Mouse (Mus musculus): Measurements from ENCODE around the gene Rlbp1. TPM values are rescaled to one million over a fixed set of nuclear protein-coding genes. Genes with fewer than 3 reads are reported as not detected.

The Rlbp1 gene
- polyA plus RNA-seq, 1 experiment = not detected

- Histone ChIP-seq H3ac (ENCODE audit: control insufficient read depth, insufficient read length) (no peak overlapping the region), H3K27me3 (ENCODE audit: control insufficient read depth, insufficient read depth, insufficient read length) (no peaks in the 10 kb centered on the region), H3K4me2 (ENCODE audit: low read depth) (no peak overlapping the region), H3K36me3 (ENCODE audit: control insufficient read depth, insufficient read depth) (peaks cover 12% of the 10 kb centered on the region), H3K79me2 (ENCODE audit: control insufficient read depth, insufficient read depth) (no peaks in the 10 kb centered on the region), H3K4me3 (no peak overlapping the region)
- no peak for TF ChIP-seq REST (IDR thresholded peaks at IDR 0.05; ENCODE audit: insufficient read depth, insufficient read length)
- TF ChIP-seq E2F4 (IDR thresholded peaks at IDR 0.05; ENCODE audit: insufficient read depth) = no peak
- TF ChIP-seq MYOD1 (IDR thresholded peaks at IDR 0.05; ENCODE audit: control insufficient read depth in 1 of 3, insufficient read length in 2 of 3, low read depth in 2 of 3) = no peak
- TF ChIP-seq TCF12 (IDR thresholded peaks at IDR 0.05; ENCODE audit: insufficient read depth, poor library complexity, severe bottlenecking) = no peak
- TF ChIP-seq CEBPB (IDR thresholded peaks at IDR 0.05; ENCODE audit: insufficient read depth, poor library complexity, severe bottlenecking) = no peak
- no peak for TF ChIP-seq POLR2AphosphoS2 (IDR thresholded peaks at IDR 0.05; ENCODE audit: insufficient read length, low read depth)
- no peak for TF ChIP-seq POLR2A (IDR thresholded peaks at IDR 0.05; ENCODE audit: insufficient read length, low read depth)
- TF ChIP-seq MAX (IDR thresholded peaks at IDR 0.05; ENCODE audit: low read depth) = no peak
- TF ChIP-seq SRF (IDR thresholded peaks at IDR 0.05; ENCODE audit: control insufficient read depth, insufficient read length, low read depth) = no peak
- no peak for TF ChIP-seq USF1 (IDR thresholded peaks at IDR 0.05; ENCODE audit: low read depth)
- no peak for TF ChIP-seq TCF3 (IDR thresholded peaks at IDR 0.05; ENCODE audit: insufficient read length, low read depth)
- no peak for TF ChIP-seq MYOG (IDR thresholded peaks at IDR 0.05; ENCODE audit: control insufficient read depth in 1 of 3, insufficient read depth in 1 of 3, insufficient read length in 2 of 3, low read depth in 2 of 3)
Measured at GRCm38 (mm10) chr7:79358350-79359182, 28.3 kb downstream of the Rlbp1 start.

- Histone ChIP-seq H3K27me3 (ENCODE audit: control insufficient read depth, insufficient read depth, insufficient read length) (no peaks in the 10 kb centered on the region), H3ac (ENCODE audit: control insufficient read depth, insufficient read length) (no peak overlapping the region), H3K79me2 (ENCODE audit: control insufficient read depth, insufficient read depth) (no peaks in the 10 kb centered on the region), H3K4me2 (ENCODE audit: low read depth) (no peak overlapping the region), H3K36me3 (ENCODE audit: control insufficient read depth, insufficient read depth) (peaks cover 10% of the 10 kb centered on the region), H3K4me3 (no peak overlapping the region)
- no peak for TF ChIP-seq CEBPB (IDR thresholded peaks at IDR 0.05; ENCODE audit: insufficient read depth, poor library complexity, severe bottlenecking)
- no peak for TF ChIP-seq MYOD1 (IDR thresholded peaks at IDR 0.05; ENCODE audit: control insufficient read depth in 1 of 3, insufficient read length in 2 of 3, low read depth in 2 of 3)
- TF ChIP-seq MAX (IDR thresholded peaks at IDR 0.05; ENCODE audit: low read depth) = no peak
- TF ChIP-seq MYOG (IDR thresholded peaks at IDR 0.05; ENCODE audit: control insufficient read depth in 1 of 3, insufficient read depth in 1 of 3, insufficient read length in 2 of 3, low read depth in 2 of 3) = no peak
- TF ChIP-seq POLR2AphosphoS2 (IDR thresholded peaks at IDR 0.05; ENCODE audit: insufficient read length, low read depth) = no peak
- TF ChIP-seq E2F4 (IDR thresholded peaks at IDR 0.05; ENCODE audit: insufficient read depth) = no peak
- TF ChIP-seq POLR2A (IDR thresholded peaks at IDR 0.05; ENCODE audit: insufficient read length, low read depth) = no peak
- TF ChIP-seq TCF12 (IDR thresholded peaks at IDR 0.05; ENCODE audit: insufficient read depth, poor library complexity, severe bottlenecking) = no peak
- TF ChIP-seq USF1 (IDR thresholded peaks at IDR 0.05; ENCODE audit: low read depth) = no peak
- no peak for TF ChIP-seq SRF (IDR thresholded peaks at IDR 0.05; ENCODE audit: control insufficient read depth, insufficient read length, low read depth)
- no peak for TF ChIP-seq TCF3 (IDR thresholded peaks at IDR 0.05; ENCODE audit: insufficient read length, low read depth)
- TF ChIP-seq REST (IDR thresholded peaks at IDR 0.05; ENCODE audit: insufficient read depth, insufficient read length) = no peak
Measured at GRCm38 (mm10) chr7:79349738-79350386, 37.0 kb downstream of the Rlbp1 start.

DNA sequence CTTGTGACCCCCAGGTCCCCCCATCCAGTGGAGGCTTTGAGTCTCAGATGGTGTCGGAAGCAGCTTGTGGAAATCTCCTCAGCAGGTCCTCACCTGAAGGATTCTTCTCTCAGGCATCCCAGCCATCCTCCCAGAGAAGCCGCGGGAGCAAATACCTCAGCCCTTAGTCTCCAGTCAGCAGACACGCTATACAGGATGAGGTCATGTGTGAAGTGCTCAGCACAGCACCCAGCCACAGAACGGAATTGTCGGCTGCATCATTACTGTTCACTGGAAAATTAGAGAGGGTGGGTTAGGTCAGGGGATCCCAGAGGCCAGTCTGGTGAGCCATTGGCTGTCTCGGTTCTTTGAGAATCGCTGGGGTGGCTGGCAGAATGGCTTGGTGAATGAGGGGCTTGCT is 38.0 kb downstream of the Rlbp1 start:
- H3K27me3 ChIP-seq (ENCODE audit: control insufficient read depth, insufficient read depth, insufficient read length) = no peaks in the 10 kb centered on the region
- H3ac ChIP-seq (ENCODE audit: control insufficient read depth, insufficient read length) = no peak overlapping the region
- H3K4me3 ChIP-seq = no peak overlapping the region
- TF ChIP-seq USF1 (IDR thresholded peaks at IDR 0.05; ENCODE audit: low read depth) = no peak
- TF ChIP-seq TCF12 (IDR thresholded peaks at IDR 0.05; ENCODE audit: insufficient read depth, poor library complexity, severe bottlenecking) = no peak
- no peak for TF ChIP-seq SRF (IDR thresholded peaks at IDR 0.05; ENCODE audit: control insufficient read depth, insufficient read length, low read depth)
- TF ChIP-seq REST (IDR thresholded peaks at IDR 0.05; ENCODE audit: insufficient read depth, insufficient read length) = no peak
- no peak for TF ChIP-seq POLR2AphosphoS2 (IDR thresholded peaks at IDR 0.05; ENCODE audit: insufficient read length, low read depth)
- no peak for TF ChIP-seq E2F4 (IDR thresholded peaks at IDR 0.05; ENCODE audit: insufficient read depth)
- TF ChIP-seq TCF3 (IDR thresholded peaks at IDR 0.05; ENCODE audit: insufficient read length, low read depth) = no peak
- TF ChIP-seq MYOD1 (IDR thresholded peaks at IDR 0.05; ENCODE audit: control insufficient read depth in 1 of 3, insufficient read length in 2 of 3, low read depth in 2 of 3) = no peak
- TF ChIP-seq MAX (IDR thresholded peaks at IDR 0.05; ENCODE audit: low read depth) = no peak
- no peaks in the 10 kb centered on the region for H3K79me2 ChIP-seq (ENCODE audit: control insufficient read depth, insufficient read depth)
- H3K4me2 ChIP-seq (ENCODE audit: low read depth) = no peak overlapping the region
- H3K36me3 ChIP-seq (ENCODE audit: control insufficient read depth, insufficient read depth) = peaks cover 10% of the 10 kb centered on the region

DNA sequence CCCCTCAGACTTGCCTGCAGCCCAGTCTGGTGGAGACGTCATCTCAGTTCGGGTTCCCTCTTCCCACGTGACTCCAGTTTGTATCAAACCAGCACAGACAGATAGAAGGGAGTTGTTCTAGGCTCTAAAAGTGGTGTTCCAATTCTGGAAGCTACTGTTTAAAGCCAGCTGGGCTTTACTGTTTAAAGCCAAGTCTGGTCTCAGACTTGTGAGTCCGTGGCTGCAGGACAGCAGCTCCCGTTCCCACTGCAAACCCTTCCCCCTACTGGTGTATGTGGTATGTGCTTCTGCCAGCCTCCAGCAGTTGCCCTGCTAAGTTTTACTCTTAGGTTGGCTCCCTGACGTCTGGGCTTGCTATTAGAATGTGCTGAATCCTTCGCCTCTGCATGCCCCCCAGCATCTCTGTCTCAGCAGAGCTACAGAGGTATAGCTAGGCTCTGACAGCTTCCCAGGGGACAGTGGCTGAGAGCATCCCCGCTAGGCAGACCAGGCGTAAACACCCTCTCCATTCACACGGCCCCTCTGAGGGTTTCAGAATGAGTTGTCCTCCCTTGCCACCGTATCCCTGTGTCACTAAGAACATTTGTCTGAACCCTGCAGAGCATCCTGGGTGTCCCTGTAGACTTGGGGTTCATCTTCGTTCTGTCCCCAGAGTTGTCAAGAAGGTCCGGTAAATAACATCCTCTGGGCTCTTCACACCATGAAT is 39.6 kb downstream of the Rlbp1 start:
- peaks cover 10% of the 10 kb centered on the region for H3K36me3 ChIP-seq (ENCODE audit: control insufficient read depth, insufficient read depth)
- TF ChIP-seq USF1 (IDR thresholded peaks at IDR 0.05; ENCODE audit: low read depth) = no peak
- TF ChIP-seq CEBPB (IDR thresholded peaks at IDR 0.05; ENCODE audit: insufficient read depth, poor library complexity, severe bottlenecking) = no peak
- TF ChIP-seq REST (IDR thresholded peaks at IDR 0.05; ENCODE audit: insufficient read depth, insufficient read length) = no peak
- TF ChIP-seq E2F4 (IDR thresholded peaks at IDR 0.05; ENCODE audit: insufficient read depth) = no peak
- TF ChIP-seq MYOD1 (IDR thresholded peaks at IDR 0.05; ENCODE audit: control insufficient read depth in 1 of 3, insufficient read length in 2 of 3, low read depth in 2 of 3) = no peak
- no peak for TF ChIP-seq MAX (IDR thresholded peaks at IDR 0.05; ENCODE audit: low read depth)
- no peak for TF ChIP-seq TCF3 (IDR thresholded peaks at IDR 0.05; ENCODE audit: insufficient read length, low read depth)
- H3K4me2 ChIP-seq (ENCODE audit: low read depth) = no peak overlapping the region
- no peaks in the 10 kb centered on the region for H3K27me3 ChIP-seq (ENCODE audit: control insufficient read depth, insufficient read depth, insufficient read length)
- no peak overlapping the region for H3K4me3 ChIP-seq
- H3ac ChIP-seq (ENCODE audit: control insufficient read depth, insufficient read length) = no peak overlapping the region
- no peaks in the 10 kb centered on the region for H3K79me2 ChIP-seq (ENCODE audit: control insufficient read depth, insufficient read depth)

Data from myocyte (in vitro differentiated cells).